Mouse (Mus musculus) adrenal gland, adult (tissue): Measurements from ENCODE around the gene Creb5.

Experiments
- DNase-seq, 2 experiments: peaks; one replicate each; pipeline ENCODE4 v3.0.0; 2022 to 2023; ENCODE audit warnings: low spot score in 1 of 2; ENCODE audit not compliant: inconsistent age in 2 of 2

The Creb5 gene

GRCm38 (mm10) chr6:53421345-53421744 is 134.3 kb downstream of the Creb5 start:
- no peak for DNase-seq

DNA sequence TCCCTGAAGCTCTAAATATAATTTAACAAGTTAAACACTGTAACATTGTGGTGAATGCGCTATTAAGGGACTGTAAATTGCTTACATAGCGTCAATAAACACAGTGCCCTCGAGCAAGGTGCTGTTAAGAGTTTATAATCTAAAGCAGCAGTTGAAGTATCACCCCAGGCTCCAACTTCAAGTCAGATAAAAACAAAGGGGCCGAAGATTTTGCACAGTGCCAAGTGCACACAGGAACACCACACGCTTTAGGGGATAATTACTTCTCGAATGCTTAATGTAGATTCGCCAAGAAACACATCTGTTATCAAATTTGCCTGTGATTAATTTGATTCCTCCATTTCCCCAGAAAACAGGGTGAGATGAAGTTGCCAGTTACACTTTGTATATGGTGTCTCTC is 142.3 kb downstream of the Creb5 start:
- DNase-seq = no peak

DNA sequence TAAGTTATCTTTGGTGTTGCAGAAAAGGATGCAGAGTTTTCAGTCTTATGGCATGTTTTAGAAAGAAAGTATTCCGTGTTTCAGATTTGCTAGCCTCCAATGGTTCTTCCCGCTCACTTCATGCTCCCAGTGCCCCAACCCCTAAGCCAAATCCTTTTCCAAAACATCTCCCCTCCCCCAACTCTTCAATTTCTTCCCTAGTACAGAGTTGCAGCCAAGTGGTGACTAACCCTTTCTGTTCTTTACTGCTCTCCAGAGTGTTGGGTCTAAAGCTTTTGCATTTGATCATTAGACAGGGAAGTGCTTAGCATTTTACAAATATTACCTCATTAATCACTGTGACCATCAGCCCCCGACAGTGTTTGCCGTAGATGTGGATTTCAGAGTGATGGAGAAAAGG is 142.8 kb downstream of the Creb5 start:
- no peak for DNase-seq

DNA sequence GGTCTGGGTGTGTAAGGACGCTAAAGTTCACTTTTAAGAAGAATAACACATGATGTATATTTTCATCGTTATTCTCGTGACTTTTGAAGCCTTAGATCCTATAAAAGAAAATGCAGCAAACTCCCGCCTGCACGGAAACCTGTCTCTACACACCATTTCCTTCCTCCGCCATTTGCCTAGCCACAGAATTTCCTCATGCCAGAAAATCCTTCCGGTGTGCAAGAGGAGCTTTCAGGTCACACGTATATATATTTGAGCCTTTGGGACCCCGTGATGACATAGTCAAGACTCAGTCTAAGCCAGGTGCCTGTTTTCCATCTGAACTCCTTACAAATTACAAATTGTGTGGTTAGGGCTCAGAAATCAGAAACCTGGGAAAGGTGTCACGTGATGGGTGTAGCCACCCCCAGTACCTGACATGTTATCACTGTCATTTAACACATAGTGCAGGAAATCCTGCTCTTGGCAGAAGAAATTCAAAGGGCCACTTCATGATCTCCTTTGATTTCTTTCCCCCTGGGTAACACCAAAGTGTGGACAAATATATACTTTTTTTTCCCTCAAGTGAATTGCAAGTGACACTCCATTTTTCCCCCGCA is 158.9 kb downstream of the Creb5 start:
- DNase-seq = no peak

DNA sequence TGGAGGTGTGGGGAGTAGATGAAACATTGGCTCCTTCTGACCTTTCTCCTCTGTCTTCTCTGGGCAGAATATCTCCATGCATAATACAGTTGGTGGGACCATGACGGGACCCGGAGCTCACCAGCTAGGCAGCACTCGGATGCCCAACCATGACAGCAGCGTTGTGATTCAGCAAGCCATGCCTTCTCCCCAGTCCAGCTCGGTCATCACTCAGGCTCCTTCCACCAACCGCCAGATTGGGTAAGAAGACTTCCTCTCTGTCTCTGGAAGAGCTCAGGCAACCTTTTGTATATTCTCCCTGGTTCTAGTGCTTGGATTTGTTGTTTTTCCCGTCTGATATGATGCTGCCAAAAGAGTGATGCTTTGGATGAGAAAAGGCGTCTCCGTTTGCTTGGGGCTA is 160.4 kb downstream of the Creb5 start:
- DNase-seq = no peak

DNA sequence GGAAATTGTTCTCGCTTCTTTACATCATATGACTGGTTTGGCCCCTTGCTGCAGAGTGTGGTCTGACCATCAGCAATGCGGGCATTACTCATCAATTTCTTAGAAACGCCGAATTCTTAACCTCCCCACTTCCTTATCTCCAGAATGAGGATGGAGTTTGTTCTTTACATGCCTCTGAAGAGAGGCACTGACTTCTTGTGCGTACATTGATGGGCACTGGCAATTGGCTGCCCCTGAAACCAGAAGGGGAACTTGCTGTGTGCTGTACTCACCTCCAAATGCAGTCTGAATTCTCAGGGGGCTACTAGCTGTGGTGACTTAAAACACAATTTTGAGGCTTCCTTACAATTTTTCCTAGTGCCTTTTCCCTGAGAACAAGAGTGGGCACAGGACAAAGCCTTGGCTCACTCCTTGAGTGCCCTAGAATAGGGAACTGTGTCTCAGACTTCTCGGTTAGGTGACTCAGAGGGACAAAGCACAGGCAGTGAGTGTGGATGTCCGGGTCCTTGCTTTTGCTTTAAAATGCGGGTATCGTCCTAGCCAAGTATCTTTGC is 161.3 kb downstream of the Creb5 start:
- DNase-seq = no peak

- DNase-seq = no peak
Observed at GRCm38 (mm10) chr6:53449437-53450173, 162.5 kb downstream of the Creb5 start.

DNA sequence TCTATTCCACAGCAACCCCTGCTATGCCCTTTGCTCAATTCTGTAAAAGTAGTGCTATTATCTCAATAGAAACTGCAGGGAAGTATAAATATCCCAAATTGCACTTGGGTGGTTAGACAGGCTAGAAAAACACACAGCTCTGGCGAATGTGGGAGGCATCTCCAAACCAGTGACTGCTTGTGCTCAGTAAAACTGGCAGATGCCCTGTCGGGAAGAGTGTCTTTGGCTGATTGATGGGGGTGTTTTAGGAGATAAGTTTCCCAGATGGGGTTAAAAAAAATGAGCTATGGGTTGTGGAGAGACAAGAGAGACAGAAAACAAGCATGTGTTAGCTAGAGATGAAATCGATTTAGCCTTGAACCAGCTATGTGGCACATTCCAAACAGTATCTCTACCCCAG is 163.4 kb downstream of the Creb5 start:
- DNase-seq = no peak

DNA sequence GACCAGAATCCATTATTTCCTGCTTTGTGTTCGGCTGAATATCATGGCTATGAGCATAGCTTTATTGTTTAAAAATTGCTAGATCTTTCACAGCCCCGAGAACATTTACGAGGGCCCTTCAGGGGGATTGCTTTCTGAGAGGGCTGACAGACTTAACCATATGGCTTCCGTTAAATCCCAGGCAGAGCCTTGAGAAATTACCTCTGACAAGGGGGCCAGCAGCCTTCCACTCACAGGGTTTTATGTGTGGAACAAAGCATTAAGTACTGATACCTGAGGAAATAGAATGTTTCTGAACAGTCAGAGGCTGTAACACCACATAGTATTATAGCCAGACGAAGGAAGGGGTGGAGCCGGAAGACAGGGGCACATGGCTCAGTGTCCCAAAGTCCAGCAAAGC is 165.2 kb downstream of the Creb5 start:
- no peak for DNase-seq

GRCm38 (mm10) chr6:53455442-53455841 is 168.4 kb downstream of the Creb5 start:
- DNase-seq = no peak

GRCm38 (mm10) chr6:53456111-53456510 is 169.0 kb downstream of the Creb5 start:
- no peak for DNase-seq

DNA sequence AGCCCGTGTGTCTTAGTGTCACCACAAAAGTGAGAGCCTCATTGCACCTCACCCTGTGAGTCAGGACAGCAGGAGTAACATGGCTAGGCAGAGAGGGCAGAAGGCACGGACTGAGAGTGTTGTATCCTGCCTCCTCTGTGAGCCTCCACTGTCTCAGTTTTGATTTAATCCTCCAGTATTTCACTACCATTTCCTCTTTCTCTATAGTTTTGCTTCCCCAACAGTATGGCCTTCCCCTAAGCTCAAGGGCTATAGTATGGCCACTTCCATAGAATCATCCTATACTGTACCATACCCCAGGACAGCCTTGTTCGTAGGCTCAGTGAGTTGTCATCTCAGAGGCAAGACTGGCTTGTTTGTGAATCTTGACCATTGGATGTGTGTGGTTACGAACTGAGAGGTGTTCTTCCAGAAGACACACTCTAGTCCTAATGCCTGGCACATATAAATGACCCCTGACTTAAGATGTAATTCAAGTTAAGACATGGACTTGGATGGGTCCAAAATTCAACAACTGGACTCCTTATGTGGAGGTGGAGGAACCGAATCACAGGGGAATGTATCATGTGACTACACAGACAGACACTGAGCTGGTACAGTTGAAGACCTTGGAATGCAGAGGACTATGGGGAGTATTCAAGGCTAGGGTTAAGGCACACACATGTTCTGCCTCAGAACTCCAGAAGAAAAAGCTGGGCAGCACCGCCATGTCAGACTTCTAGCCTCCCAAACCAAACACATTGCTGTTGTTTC is 173.1 kb downstream of the Creb5 start:
- DNase-seq = no peak

- DNase-seq = no peak
Observed at GRCm38 (mm10) chr6:53461056-53461455, 174.0 kb downstream of the Creb5 start.

- no peak for DNase-seq
Observed at GRCm38 (mm10) chr6:53461775-53462770, 175.0 kb downstream of the Creb5 start.

- no peak for DNase-seq
Observed at GRCm38 (mm10) chr6:53462802-53463201, 175.7 kb downstream of the Creb5 start.

- no peak for DNase-seq
Observed at GRCm38 (mm10) chr6:53463261-53463813, 176.3 kb downstream of the Creb5 start.

DNA sequence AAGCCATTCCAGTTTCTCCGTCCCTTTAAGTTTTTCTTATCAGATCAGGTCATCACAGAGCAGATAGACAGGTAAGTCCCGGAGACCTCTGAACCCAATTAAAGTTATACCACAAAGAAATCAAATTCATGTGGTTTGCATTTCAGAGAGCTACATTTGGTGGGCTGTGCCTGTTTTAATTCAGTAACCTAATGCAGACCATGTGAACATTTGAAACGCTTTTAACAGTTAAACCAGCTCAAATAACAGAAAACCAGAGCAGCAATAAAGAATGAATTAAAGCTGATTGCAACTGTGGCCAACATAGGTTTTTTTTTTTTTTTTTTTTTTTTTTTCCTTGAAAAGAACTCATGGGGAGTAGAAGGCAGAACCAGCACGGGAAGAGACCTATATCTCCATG is 182.1 kb downstream of the Creb5 start:
- no peak for DNase-seq

DNA sequence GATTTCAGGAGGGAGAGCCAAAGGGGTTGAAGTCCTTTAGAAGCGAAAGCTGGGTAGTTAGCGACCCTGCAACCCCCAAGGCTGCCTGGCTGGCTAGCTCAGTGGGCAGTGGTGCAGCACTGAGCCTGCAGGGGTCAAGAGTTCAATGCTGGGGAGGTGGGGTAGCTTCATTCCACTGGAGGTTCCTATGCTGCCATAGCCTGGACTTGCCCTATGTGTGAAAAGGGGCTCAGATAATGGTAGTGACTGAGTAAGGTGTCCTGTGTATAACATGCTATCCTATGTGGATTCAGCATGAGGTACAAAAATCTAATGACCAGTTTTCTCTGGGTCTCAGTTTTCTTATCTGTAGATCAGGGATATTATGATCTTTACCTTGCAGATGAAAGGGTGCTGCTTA is 182.6 kb downstream of the Creb5 start:
- DNase-seq = no peak

GRCm38 (mm10) chr6:53470559-53470958 is 183.5 kb downstream of the Creb5 start:
- no peak for DNase-seq

DNA sequence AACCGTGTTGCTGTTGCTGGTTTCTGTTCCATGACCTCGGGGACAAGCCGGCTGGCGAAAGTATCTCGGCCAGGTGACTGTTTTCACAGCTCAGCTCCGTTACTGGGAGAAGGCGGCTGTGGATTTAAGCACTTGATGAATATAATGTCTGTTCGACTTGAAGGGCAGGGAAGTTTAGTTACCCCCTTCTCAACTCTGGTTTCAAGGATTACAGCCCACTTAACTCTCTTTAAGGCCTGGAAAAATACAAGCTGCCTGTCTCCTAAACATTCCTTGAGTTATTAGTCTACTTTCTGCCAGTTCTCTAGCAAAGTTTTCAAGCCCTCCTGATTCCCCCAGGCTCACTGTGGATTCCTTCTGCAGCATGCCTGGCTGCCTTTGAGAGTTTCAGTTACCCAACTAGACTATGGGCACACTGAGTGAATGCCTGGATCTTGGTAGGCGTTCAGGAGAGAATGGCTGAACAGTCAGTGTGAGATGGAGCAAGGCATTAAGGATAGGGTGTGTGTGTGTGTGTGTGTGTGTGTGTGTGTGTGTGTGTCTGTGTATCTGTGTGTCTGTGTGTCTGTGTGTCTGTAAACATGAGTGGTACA is 184.0 kb downstream of the Creb5 start:
- DNase-seq = no peak
